Mouse (Mus musculus) skeletal muscle tissue, adult 2 months (tissue): Measurements from ENCODE around the gene Pter.

ENCODE experiments used
- DNase-seq: peaks from one replicate; pipeline ENCODE4 v3.0.0-alpha.2; 2012; ENCODE audit warnings: low read depth, low spot score

Pter gene

DNA sequence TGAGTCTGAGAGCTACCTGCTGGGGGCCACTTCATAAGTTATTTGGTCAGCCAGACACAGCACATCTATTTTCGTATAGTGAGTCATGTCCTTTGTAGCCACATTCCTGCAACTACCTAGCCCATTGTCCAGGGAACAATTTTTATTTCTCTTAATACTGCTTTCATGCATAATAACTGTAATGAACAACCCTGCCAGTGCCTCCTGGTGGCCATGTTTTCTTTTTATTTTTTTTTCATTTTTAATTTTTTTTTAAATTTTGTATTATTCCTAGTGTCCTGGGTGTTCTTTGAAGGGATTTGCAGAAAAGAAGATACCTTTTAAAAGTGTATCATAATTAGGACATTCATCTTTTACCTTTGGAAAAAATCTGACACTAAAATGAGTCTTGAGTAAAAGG, 84.6 kb downstream of the Pter start:
- no peak for DNase-seq

- no peak for DNase-seq
These were observed 85.6 kb downstream of the Pter start for GRCm38 (mm10) chr2:13009261-13009972.

- DNase-seq: no peak
These were observed 86.2 kb downstream of the Pter start for GRCm38 (mm10) chr2:13010030-13010459.

GRCm38 (mm10) chr2:13010460-13011341, 86.9 kb downstream of the Pter start:
- no peak for DNase-seq

DNA sequence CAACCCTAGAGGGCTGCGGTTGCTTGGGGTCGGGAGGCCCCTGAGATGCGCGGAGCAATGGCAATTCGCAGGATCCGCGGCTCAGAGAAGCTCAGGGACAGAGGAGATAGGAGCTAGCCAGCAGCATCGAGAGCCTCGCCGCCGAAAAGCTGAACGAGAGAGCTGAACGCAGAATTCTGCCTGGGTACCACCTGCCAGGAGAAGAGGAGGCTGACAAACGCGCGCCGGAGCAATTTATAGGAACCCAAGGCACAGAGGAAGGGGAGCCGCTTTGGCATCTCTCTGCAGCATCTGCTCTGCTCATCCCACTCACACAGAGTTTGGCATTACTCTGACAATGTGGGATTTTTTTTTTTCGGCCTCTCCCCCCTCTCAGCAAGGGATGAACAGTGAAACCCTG, 87.6 kb downstream of the Pter start, which contains the start of gene C1ql3:
C1ql3 (minus strand) TSS at position 335 of the 400 bp plus-strand sequence.
- no peak for DNase-seq

GRCm38 (mm10) chr2:13011973-13012372, 88.1 kb downstream of the Pter start:
- DNase-seq: no peak

- no peak for DNase-seq
These were observed 94.5 kb downstream of the Pter start for GRCm38 (mm10) chr2:13018382-13018781.

GRCm38 (mm10) chr2:13018861-13019260, 95.0 kb downstream of the Pter start:
- no peak for DNase-seq

DNA sequence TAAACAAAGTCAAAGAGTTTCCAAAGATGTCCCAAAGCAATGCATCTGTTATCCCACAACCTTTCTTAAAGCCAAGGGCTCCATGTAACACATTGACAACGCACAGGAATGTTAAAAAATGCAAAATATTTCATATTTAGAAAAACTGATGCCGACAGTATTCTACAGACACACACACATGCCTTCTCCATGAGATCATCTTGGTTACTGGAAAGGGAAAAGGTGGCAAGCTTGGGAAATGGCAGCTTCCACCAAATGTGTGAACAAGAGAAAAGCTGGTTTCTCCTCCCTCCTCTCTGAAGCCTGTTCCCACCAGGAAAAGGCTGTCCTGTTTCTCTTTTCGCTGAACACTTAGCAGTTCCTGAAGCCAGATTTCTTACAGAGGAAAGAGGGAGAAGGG, 114.9 kb downstream of the Pter start:
- DNase-seq: no peak

DNA sequence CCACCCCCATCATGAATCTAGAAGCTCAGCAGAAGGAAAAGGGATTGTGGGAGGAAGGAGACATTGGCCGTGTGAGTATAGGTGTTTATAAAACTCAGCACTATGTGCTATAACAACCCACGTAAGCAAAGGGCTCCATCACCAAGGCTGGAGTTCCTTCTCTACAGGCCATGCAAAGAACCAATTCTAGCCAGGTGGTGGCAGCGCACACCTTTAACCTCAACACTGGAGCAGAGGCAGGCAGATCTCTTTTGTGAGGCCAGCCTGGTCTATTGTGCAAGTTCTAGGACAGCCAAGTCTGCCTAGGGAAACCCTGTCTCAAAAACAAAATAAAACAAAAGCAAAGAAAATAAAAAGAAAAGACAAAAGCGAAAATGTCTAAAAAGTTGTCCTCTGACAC, 115.9 kb downstream of the Pter start:
- DNase-seq: no peak

DNA sequence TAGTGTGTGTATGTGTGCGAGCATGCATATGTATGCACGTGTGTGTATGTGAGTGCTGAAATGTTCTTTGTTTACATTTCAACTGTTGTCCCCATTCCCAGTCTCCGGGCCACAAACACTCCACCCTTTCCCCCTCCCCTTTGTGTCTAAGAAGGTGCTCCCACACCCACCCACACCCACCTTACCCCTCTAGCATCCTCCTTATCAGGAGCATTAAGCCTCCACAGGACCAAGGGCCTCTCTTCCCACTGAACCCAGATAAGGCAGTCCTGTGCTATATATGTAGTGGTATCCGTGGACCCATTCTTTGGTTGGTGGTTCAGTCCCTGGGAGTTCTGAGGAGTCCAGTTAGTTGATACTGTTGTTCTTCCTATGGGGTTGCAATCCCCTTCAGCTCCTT, 120.7 kb downstream of the Pter start:
- no peak for DNase-seq

DNA sequence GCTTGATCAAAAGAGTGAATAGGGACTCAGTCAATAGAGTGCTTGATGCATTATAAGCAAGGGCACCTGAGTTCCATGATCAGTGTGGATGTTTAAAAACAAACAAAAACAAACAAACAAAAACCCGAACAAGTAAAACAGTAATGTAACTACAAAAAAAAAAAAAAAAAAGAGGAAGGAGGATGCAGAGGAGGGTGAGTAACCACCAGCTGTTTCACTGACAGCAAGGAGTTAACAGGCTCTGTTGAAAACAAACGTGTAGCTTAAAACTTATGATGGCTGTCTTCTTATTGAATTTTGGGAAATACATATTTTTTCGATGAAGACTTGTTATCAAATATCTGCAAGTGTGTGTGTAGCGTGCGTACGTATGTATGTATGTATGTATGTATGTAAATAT, 124.8 kb downstream of the Pter start:
- no peak for DNase-seq
